ENCODE assay signal across 8 mouse cellular contexts in the genomic region with DNA sequence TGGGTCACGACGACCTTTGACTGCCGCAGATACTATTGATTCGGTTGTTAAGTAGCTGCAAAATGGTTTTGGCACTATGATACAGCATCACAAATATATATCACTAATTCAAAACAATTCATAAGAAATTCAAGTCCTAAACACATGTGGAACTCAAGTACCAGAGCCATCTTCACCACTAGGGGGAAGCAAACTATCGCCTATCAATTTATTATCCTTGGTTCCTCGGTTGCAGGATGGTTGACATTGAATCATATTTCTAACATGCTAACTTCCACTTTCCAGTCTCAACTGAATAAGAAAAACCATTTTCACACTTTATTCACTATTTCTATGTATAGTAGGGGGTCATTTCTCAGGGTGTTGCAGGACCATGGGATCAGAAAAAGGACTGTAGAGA. TPM values are rescaled to one million over a fixed set of nuclear protein-coding genes. Genes with fewer than 3 reads are reported as not detected.
DNase-seq lines count a peak whose midpoint lies in the region; ATAC-seq and TF ChIP-seq lines count a peak whose summit lies in the region.

No protein-coding gene starts in this region.

- H3K4me1 ChIP-seq in forebrain, embryonic 13.5 days = peaks cover 23% of the 10 kb centered on the region

- no peak overlapping the region for H3K4me3 ChIP-seq in gastrocnemius, adult 2 months
- no peak overlapping the region for H3K4me3 ChIP-seq in forebrain, embryonic 13.5 days

- WGBS in forebrain, embryonic 13.5 days = 27% methylated on average over 6 of the region's 6 CpGs

- 0 out of 2 replicates have a peak, but pooled peaks cover 2% of the 10 kb centered on the region for H3K27me3 ChIP-seq in forebrain, embryonic 13.5 days

- H3K4me2 ChIP-seq in forebrain, embryonic 13.5 days = no peak overlapping the region

- H3K36me3 ChIP-seq in forebrain, embryonic 13.5 days (ENCODE audit: poor library complexity, severe bottlenecking) = no peaks in the 10 kb centered on the region

- intact Hi-C loops in gastrocnemius, adult 2 months (cut with DNase I) = loop anchor here (2.0 to 5.0 kb wide), 2 partner anchors 195 to 873 kb away; partner anchors contain the start of gene Ncapg

- H3K9me3 ChIP-seq in forebrain, embryonic 13.5 days (replicated peaks) = no peaks in the 10 kb centered on the region

- no peak for DNase-seq in gastrocnemius, adult 2 months
- DNase-seq in gastrocnemius, adult 8-10 months (ENCODE audit: low spot score in 2 of 2) = no peak
- DNase-seq in A20 (ENCODE audit: low read depth, low spot score) = peak; percentile 74
- peak; percentile 16 to 58 for DNase-seq in adrenal gland, postnatal 36 days
- DNase-seq in kidney, postnatal 14 days = peak; percentile 72
- DNase-seq in telencephalon, adult 2 months (ENCODE audit: low read depth, low spot score) = peak; percentile 76

- peak; percentile 52 for ATAC-seq in forebrain, embryonic 13.5 days
- ATAC-seq in megakaryocyte progenitor cell, adult 5-6 weeks (replicated peaks; ENCODE audit: poor library complexity) = peak; percentile 96

- H3K27ac ChIP-seq in gastrocnemius, adult 2 months = no peak overlapping the region
- H3K27ac ChIP-seq in forebrain, embryonic 13.5 days = no peak overlapping the region

- TF ChIP-seq CTCF in gastrocnemius, adult 2 months (IDR thresholded peaks at IDR 0.05) = peak; percentile 80

- no peak overlapping the region for H3K9ac ChIP-seq in forebrain, embryonic 13.5 days

RNA-seq across cellular contexts. Expression of gene Lap3, which starts 19.0 kb away (rescaled TPM):
- total RNA-seq in gastrocnemius, adult 2 months (2021) = 10 to 100 TPM; 54.2 to 54.5 TPM
- total RNA-seq in gastrocnemius, adult 8-10 months (2022) = 10 to 100 TPM; 51.1 to 69.2 (median 58.0) TPM
- total RNA-seq in adrenal gland, postnatal 36 days (2021) = 10 to 100 TPM; 72.2 to 76.2 TPM
- polyA plus RNA-seq in forebrain, embryonic 13.5 days (2015; fragmentation: Nextera tagmentation; extraction: Ambion mirVana) = 47.9 and 50.3 TPM in 2 replicates
- total RNA-seq in megakaryocyte progenitor cell, adult 5-6 weeks (2015) = 56.3 and 61.9 TPM in 2 replicates
- 57.5 and 63.4 TPM in 2 replicates for total RNA-seq in megakaryocyte progenitor cell, adult 5-6 weeks (2017)

RNA-seq across cellular contexts. Expression of gene Clrn2, which starts 20.7 kb away (rescaled TPM):
- total RNA-seq in gastrocnemius, adult 2 months (2021) = not detected
- total RNA-seq in gastrocnemius, adult 8-10 months (2022) = not detected
- not detected for total RNA-seq in adrenal gland, postnatal 36 days (2021)
- polyA plus RNA-seq in forebrain, embryonic 13.5 days (2015; fragmentation: Nextera tagmentation; extraction: Ambion mirVana) = not detected in 2 replicates
- not detected in 2 replicates for total RNA-seq in megakaryocyte progenitor cell, adult 5-6 weeks (2015)
- total RNA-seq in megakaryocyte progenitor cell, adult 5-6 weeks (2017) = not detected in 2 replicates

RNA-seq across cellular contexts. Expression of gene Qdpr, which starts 24.2 kb away (rescaled TPM):
- total RNA-seq in gastrocnemius, adult 2 months (2021) = 10 to 100 TPM; 45.6 to 52.9 TPM
- 10 to 100 TPM; 41.4 to 61.9 (median 49.1) TPM for total RNA-seq in gastrocnemius, adult 8-10 months (2022)
- 100 to 1,000 TPM; 110 to 138 TPM for total RNA-seq in adrenal gland, postnatal 36 days (2021)
- 99.7 and 106 TPM in 2 replicates for polyA plus RNA-seq in forebrain, embryonic 13.5 days (2015; fragmentation: Nextera tagmentation; extraction: Ambion mirVana)
- 121 and 133 TPM in 2 replicates for total RNA-seq in megakaryocyte progenitor cell, adult 5-6 weeks (2015)
- 39.5 and 52.2 TPM in 2 replicates for total RNA-seq in megakaryocyte progenitor cell, adult 5-6 weeks (2017)

RNA-seq across cellular contexts. Expression of gene Med28, which starts 45.8 kb away (rescaled TPM):
- 10 to 100 TPM; 45.6 to 63.5 TPM for total RNA-seq in gastrocnemius, adult 2 months (2021)
- 10 to 100 TPM; 55.1 to 62.7 (median 56.8) TPM for total RNA-seq in gastrocnemius, adult 8-10 months (2022)
- 100 to 1,000 TPM in 1 of 2 experiments, 10 to 100 TPM in 1; 96.0 to 113 TPM for total RNA-seq in adrenal gland, postnatal 36 days (2021)
- 318 and 344 TPM in 2 replicates for polyA plus RNA-seq in forebrain, embryonic 13.5 days (2015; fragmentation: Nextera tagmentation; extraction: Ambion mirVana)
- 100 and 109 TPM in 2 replicates for total RNA-seq in megakaryocyte progenitor cell, adult 5-6 weeks (2015)
- 41.2 and 49.0 TPM in 2 replicates for total RNA-seq in megakaryocyte progenitor cell, adult 5-6 weeks (2017)

Comparison
In these comparisons a context has a peak if more than half of its experiments do, and no peak if none do; other contexts are left out.
1. DNase-seq: peak in A20 (single experiment), adrenal gland, postnatal 36 days (2 of 2), kidney, postnatal 14 days (single experiment) and telencephalon, adult 2 months (single experiment); none in gastrocnemius, adult 2 months (single experiment) and gastrocnemius, adult 8-10 months (0 of 2).